Mouse (Mus musculus): Measurements from ENCODE around the gene Hfe. TPM values are rescaled to one million over a fixed set of nuclear protein-coding genes. Genes with fewer than 3 reads are reported as not detected.
A peak's percentile ranks its signal among the peaks of the same experiment; 100 is the strongest.
"Not testable (repeated sequence)": the region's sequence is repeated elsewhere in the genome, so short reads cannot be mapped to it uniquely, and the experiment has no call there.

Hfe gene
- polyA plus RNA-seq, 1 experiment from 2014 or later: 10.3 TPM

- H3K9ac ChIP-seq (ENCODE audit: low read depth, low read length): peak overlapping the region; percentile 66
- WGBS: 3% methylated on average over 6 of the region's 6 CpGs
- no peaks in the 10 kb centered on the region for H3K9me3 ChIP-seq (ENCODE audit: control insufficient read depth, low read length)
- peak overlapping the region; percentile 54 for H3K4me2 ChIP-seq (ENCODE audit: low read depth, low read length)
- DNase-seq (ENCODE audit: low spot score) (no peak), ATAC-seq (ENCODE audit: low read depth) (no peak)
- peak overlapping the region; percentile 38 for H3K4me3 ChIP-seq (ENCODE audit: low read depth, low read length)
- no peaks in the 10 kb centered on the region for H3K36me3 ChIP-seq (ENCODE audit: control insufficient read depth, insufficient read depth, low read length)
- no peaks in the 10 kb centered on the region for H3K27me3 ChIP-seq (replicated peaks; ENCODE audit: control insufficient read depth, insufficient read depth, low read length)
- peaks cover 9% of the 10 kb centered on the region for H3K4me1 ChIP-seq (ENCODE audit: control insufficient read depth, insufficient read depth, low read length)
- H3K27ac ChIP-seq (replicated peaks; ENCODE audit: low read depth, low read length): peak overlapping the region; percentile 82
These were observed 42.1 kb upstream of the Hfe start for GRCm38 (mm10) chr13:23752742-23753172.

DNA sequence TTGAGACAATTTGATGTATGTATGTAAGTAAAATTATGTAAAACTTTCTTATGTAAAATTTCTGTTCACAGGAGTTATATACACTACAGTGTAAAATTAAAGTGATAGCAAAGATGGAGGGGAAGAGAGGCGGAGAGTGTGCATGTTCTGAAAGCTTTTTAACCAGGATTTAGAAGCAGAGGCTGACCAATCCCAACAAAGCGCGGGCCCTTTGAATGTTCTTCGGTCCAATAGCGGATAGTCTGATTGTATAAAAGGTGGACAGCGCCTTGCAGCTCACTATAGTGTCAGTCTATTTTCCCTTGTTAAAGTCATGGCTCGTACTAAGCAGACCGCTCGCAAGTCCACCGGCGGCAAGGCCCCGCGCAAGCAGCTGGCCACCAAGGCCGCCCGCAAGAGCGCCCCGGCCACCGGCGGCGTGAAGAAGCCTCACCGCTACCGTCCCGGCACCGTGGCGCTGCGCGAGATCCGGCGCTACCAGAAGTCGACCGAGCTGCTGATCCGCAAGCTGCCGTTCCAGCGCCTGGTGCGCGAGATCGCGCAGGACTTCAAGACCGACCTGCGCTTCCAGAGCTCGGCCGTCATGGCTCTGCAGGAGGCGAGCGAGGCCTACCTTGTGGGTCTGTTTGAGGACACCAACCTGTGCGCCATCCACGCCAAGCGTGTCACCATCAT, 41.5 kb upstream of the Hfe start, which contains the start of gene Hist1h3b:
Gene Hist1h3b (plus strand): TSS at position 201 of the 675 bp plus-strand sequence.
- not testable (repeated sequence) for H3K4me1 ChIP-seq (ENCODE audit: control insufficient read depth, insufficient read depth, low read length); H3K9me3 ChIP-seq (ENCODE audit: control insufficient read depth, low read length); H3K27me3 ChIP-seq (replicated peaks; ENCODE audit: control insufficient read depth, insufficient read depth, low read length); H3K36me3 ChIP-seq (ENCODE audit: control insufficient read depth, insufficient read depth, low read length)
- Histone ChIP-seq H3K4me2 (ENCODE audit: low read depth, low read length) (peak within 1 kb of the TSS; percentile 63), H3K9ac (ENCODE audit: low read depth, low read length) (peak within 1 kb of the TSS; percentile 73), H3K4me3 (ENCODE audit: low read depth, low read length) (peak within 1 kb of the TSS; percentile 44), H3K27ac (replicated peaks; ENCODE audit: low read depth, low read length) (peak within 1 kb of the TSS; percentile 95)
- peak; percentile 99 for DNase-seq (ENCODE audit: low spot score)
- ATAC-seq (ENCODE audit: low read depth): peak; percentile 88
- under 1% methylated on average over 13 of the region's 47 CpGs for WGBS

- DNase-seq (ENCODE audit: low spot score): no peak
These were observed 40.9 kb upstream of the Hfe start for GRCm38 (mm10) chr13:23751478-23751956.

DNA sequence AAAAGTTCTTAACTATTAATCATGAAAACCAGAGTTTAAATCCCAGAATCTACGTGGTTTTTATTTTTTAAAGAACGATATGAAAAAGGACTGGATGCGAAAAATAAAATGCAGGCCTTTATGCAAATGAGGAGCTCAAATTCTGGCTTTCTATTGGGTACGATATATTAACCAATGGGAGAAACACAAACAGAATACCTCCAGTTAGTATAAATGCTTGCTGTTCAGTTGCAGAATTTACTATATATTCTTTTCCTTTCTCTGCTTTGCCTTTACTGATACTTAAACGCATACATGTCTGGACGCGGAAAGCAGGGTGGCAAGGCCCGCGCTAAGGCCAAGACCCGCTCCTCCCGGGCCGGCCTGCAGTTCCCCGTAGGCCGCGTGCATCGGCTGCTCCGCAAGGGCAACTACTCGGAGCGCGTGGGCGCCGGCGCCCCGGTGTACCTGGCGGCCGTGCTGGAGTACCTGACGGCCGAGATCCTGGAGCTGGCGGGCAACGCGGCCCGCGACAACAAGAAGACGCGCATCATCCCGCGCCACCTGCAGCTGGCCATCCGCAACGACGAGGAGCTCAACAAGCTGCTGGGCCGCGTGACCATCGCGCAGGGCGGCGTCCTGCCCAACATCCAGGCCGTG, 40.3 kb upstream of the Hfe start, which contains the start of gene Hist1h2ab:
Gene Hist1h2ab (plus strand): TSS at position 288 of the 639 bp plus-strand sequence.
- H3K27me3 ChIP-seq (replicated peaks; ENCODE audit: control insufficient read depth, insufficient read depth, low read length); H3K36me3 ChIP-seq (ENCODE audit: control insufficient read depth, insufficient read depth, low read length); H3K4me1 ChIP-seq (ENCODE audit: control insufficient read depth, insufficient read depth, low read length); H3K9me3 ChIP-seq (ENCODE audit: control insufficient read depth, low read length): not testable (repeated sequence)
- peak; percentile 38 for ATAC-seq (ENCODE audit: low read depth)
- Histone ChIP-seq H3K27ac (replicated peaks; ENCODE audit: low read depth, low read length) (peak within 1 kb of the TSS; percentile 95), H3K4me3 (ENCODE audit: low read depth, low read length) (peak within 1 kb of the TSS; percentile 44), H3K4me2 (ENCODE audit: low read depth, low read length) (peak within 1 kb of the TSS; percentile 63), H3K9ac (ENCODE audit: low read depth, low read length) (peak within 1 kb of the TSS; percentile 73)
- WGBS: 1% methylated on average over 25 of the region's 47 CpGs
- DNase-seq (ENCODE audit: low spot score): peak; percentile 93

More at GRCm38 (mm10) chr13:23751478-23751956, 40.9 kb upstream of the Hfe start:
- Histone ChIP-seq H3K4me1 (ENCODE audit: control insufficient read depth, insufficient read depth, low read length) (peaks cover 10% of the 10 kb centered on the region), H3K4me2 (ENCODE audit: low read depth, low read length) (peak overlapping the region; percentile 63), H3K9ac (ENCODE audit: low read depth, low read length) (peak overlapping the region; percentile 73), H3K9me3 (ENCODE audit: control insufficient read depth, low read length) (no peaks in the 10 kb centered on the region), H3K27me3 (replicated peaks; ENCODE audit: control insufficient read depth, insufficient read depth, low read length) (no peaks in the 10 kb centered on the region), H3K36me3 (ENCODE audit: control insufficient read depth, insufficient read depth, low read length) (no peaks in the 10 kb centered on the region), H3K4me3 (ENCODE audit: low read depth, low read length) (peak overlapping the region; percentile 44), H3K27ac (replicated peaks; ENCODE audit: low read depth, low read length) (peak overlapping the region; percentile 95)
- no peak for ATAC-seq (ENCODE audit: low read depth)
- WGBS: 1% methylated on average over 11 of the region's 11 CpGs

GRCm38 (mm10) chr13:23749563-23750121, 39.0 kb upstream of the Hfe start:
- no peaks in the 10 kb centered on the region for H3K27me3 ChIP-seq (replicated peaks; ENCODE audit: control insufficient read depth, insufficient read depth, low read length)
- no peak overlapping the region for H3K9ac ChIP-seq (ENCODE audit: low read depth, low read length)
- no peaks in the 10 kb centered on the region for H3K36me3 ChIP-seq (ENCODE audit: control insufficient read depth, insufficient read depth, low read length)
- H3K4me2 ChIP-seq (ENCODE audit: low read depth, low read length): no peak overlapping the region
- 95% methylated on average over 5 of the region's 5 CpGs for WGBS
- DNase-seq (ENCODE audit: low spot score) (no peak), ATAC-seq (ENCODE audit: low read depth) (no peak)
- no peaks in the 10 kb centered on the region for H3K9me3 ChIP-seq (ENCODE audit: control insufficient read depth, low read length)
- no peak overlapping the region for H3K4me3 ChIP-seq (ENCODE audit: low read depth, low read length)
- H3K4me1 ChIP-seq (ENCODE audit: control insufficient read depth, insufficient read depth, low read length): peaks cover 10% of the 10 kb centered on the region
- peak overlapping the region; percentile 95 for H3K27ac ChIP-seq (replicated peaks; ENCODE audit: low read depth, low read length)

GRCm38 (mm10) chr13:23747892-23748288, 37.2 kb upstream of the Hfe start:
- no peak for ATAC-seq (ENCODE audit: low read depth)
- Histone ChIP-seq H3K9me3 (ENCODE audit: control insufficient read depth, low read length) (no peaks in the 10 kb centered on the region), H3K27ac (replicated peaks; ENCODE audit: low read depth, low read length) (peak overlapping the region; percentile 100), H3K4me1 (ENCODE audit: control insufficient read depth, insufficient read depth, low read length) (peaks cover 12% of the 10 kb centered on the region), H3K9ac (ENCODE audit: low read depth, low read length) (peak overlapping the region; percentile 61; the same call in 1 of the 2 replicates), H3K27me3 (replicated peaks; ENCODE audit: control insufficient read depth, insufficient read depth, low read length) (no peaks in the 10 kb centered on the region), H3K4me2 (ENCODE audit: low read depth, low read length) (peak overlapping the region; percentile 84), H3K4me3 (ENCODE audit: low read depth, low read length) (peak overlapping the region; percentile 47), H3K36me3 (ENCODE audit: control insufficient read depth, insufficient read depth, low read length) (no peaks in the 10 kb centered on the region)
- WGBS: 2% methylated on average over 4 of the region's 4 CpGs
- no peak for DNase-seq (ENCODE audit: low spot score)

DNA sequence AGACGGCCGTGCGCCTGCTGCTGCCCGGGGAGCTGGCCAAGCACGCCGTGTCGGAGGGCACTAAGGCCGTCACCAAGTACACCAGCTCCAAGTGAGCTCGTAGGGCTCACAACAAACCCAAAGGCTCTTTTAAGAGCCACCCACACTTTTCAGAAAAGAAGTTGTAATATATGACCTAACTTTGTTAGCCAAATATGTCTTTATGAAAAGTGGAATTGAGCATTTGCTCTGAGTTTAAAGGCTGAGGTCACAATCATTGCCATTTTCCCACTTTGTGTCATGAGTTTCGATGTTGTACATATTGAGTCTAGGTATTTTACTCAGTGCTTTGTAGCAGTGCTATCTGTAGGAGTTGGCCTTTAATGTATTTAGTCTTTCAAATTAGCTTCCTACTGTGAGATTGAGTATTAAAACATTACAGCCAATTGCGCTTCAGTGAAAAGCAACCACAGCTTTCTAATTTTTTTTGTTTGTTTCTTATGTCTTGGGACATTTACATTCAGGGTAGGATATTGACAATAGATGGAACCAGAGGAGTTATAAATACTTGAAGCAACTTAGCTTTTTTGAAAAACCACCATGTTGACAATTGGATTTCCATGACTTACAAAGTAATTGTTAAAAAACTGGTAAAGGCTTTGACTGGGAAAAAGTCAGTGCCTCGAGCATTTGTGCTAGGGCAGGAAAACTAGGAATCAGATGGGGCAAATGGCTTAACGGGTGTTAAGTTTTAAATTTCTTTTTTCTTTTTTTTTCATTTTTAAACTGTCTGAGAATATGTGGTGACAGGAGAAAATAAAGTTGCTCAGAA, 36.6 kb upstream of the Hfe start:
- Histone ChIP-seq H3K4me1 (ENCODE audit: control insufficient read depth, insufficient read depth, low read length) (peaks cover 10% of the 10 kb centered on the region), H3K36me3 (ENCODE audit: control insufficient read depth, insufficient read depth, low read length) (no peaks in the 10 kb centered on the region), H3K27ac (replicated peaks; ENCODE audit: low read depth, low read length) (peak overlapping the region; percentile 100), H3K9me3 (ENCODE audit: control insufficient read depth, low read length) (no peaks in the 10 kb centered on the region), H3K9ac (ENCODE audit: low read depth, low read length) (peak overlapping the region; percentile 61), H3K4me2 (ENCODE audit: low read depth, low read length) (peak overlapping the region; percentile 84), H3K27me3 (replicated peaks; ENCODE audit: control insufficient read depth, insufficient read depth, low read length) (no peaks in the 10 kb centered on the region), H3K4me3 (ENCODE audit: low read depth, low read length) (peak overlapping the region; percentile 47)
- 5% methylated on average over 7 of the region's 13 CpGs for WGBS
- DNase-seq (ENCODE audit: low spot score) (no peak), ATAC-seq (ENCODE audit: low read depth) (no peak)
